Mouse (Mus musculus) liver, postnatal 0 days (tissue): Measurements from ENCODE around the gene Unk.

ENCODE experiments used
- CTCF ChIP-seq: sonication (generic); IDR thresholded peaks from 2 replicates; pipeline ENCODE4 v1.5.1; 2016; ENCODE audit warnings: antibody characterized with exemption, low read depth
- EP300 ChIP-seq: IDR thresholded peaks from 2 replicates; pipeline ENCODE4 v1.6.1; 2016; ENCODE audit warnings: antibody characterized with exemption, low read depth, mild to moderate bottlenecking

GRCm38 (mm10) chr11:115995256-115995655 lies 34.9 kb upstream of the Unk start:
- TF ChIP-seq CTCF, result no peak
- TF ChIP-seq EP300, result no peak
